Mouse (Mus musculus) A20 (cell line): ENCODE results near the gene CK137956.

Experiments used
- DNase-seq: peaks from one replicate; pipeline ENCODE4 v3.0.0-alpha.2; 2011; ENCODE audit warnings: low read depth, low spot score

The CK137956 gene

GRCm38 (mm10) chr4:127913551-127913950 is 57.2 kb downstream of the CK137956 start:
- DNase-seq = no peak

- no peak for DNase-seq
These were observed 63.6 kb downstream of the CK137956 start for GRCm38 (mm10) chr4:127907151-127907550.

GRCm38 (mm10) chr4:127903954-127904353 is 66.8 kb downstream of the CK137956 start:
- DNase-seq = no peak

GRCm38 (mm10) chr4:127900893-127901456 is 69.8 kb downstream of the CK137956 start:
- no peak for DNase-seq

GRCm38 (mm10) chr4:127889071-127889470 is 81.7 kb downstream of the CK137956 start:
- no peak for DNase-seq

GRCm38 (mm10) chr4:127878966-127879365 is 91.8 kb downstream of the CK137956 start:
- DNase-seq = no peak
